Mouse (Mus musculus): ENCODE results near the gene St8sia6.

Gene St8sia6

DNA sequence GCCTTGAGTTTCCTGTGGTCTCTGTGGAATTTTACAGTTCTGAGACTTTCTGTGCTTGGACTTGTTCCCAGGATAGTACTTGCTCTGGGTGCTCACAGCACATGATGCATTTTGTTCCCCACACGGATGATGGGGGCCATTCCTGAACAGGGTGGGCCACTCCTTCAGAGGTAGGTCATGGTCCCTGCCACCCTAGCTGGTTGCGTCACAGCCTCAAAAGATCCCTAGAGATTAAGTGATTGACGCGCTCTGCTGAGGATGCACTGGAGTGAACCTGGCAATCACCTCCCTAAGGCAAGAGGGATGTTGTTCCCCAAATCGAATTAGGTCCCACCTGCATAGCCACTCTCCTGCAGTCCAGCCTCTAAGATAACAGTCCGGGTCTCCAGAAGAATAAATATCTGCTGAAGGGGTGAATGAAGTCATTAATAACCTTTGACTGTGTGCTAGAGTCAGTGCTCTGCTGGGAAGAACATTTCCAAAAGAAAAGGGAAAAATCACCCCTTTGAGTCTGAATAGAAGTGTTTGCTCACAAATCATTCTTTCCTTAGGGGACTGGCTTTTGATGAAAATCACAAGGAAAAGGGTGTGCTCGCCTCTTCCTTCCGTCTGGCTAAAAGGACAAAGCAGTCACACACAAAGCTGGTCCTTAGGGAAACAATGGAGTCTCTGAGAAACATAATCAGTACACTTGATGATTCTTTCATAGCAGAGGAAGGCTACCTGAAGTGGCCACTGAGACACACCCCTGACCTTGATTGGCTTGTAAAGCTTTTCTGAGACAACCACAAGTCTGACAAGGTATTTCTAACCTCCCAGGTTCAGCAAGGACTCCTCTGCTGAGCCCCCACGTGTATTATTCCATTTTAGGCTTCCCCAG is 26.1 kb downstream of the St8sia6 start:
- in situ Hi-C loops (cut with MseI, MboI) = no loop called here

- in situ Hi-C loops (cut with MseI, MboI) = no loop called here
Observed at GRCm38 (mm10) chr2:13760366-13760765, 33.5 kb downstream of the St8sia6 start.

GRCm38 (mm10) chr2:13757412-13757811 is 36.5 kb downstream of the St8sia6 start:
- in situ Hi-C loops (cut with MseI, MboI) = no loop called here

- in situ Hi-C loops (cut with MseI, MboI) = no loop called here
Observed at GRCm38 (mm10) chr2:13755733-13756132, 38.1 kb downstream of the St8sia6 start.

GRCm38 (mm10) chr2:13751691-13752090 is 42.2 kb downstream of the St8sia6 start:
- in situ Hi-C loops (cut with MseI, MboI) = no loop called here

DNA sequence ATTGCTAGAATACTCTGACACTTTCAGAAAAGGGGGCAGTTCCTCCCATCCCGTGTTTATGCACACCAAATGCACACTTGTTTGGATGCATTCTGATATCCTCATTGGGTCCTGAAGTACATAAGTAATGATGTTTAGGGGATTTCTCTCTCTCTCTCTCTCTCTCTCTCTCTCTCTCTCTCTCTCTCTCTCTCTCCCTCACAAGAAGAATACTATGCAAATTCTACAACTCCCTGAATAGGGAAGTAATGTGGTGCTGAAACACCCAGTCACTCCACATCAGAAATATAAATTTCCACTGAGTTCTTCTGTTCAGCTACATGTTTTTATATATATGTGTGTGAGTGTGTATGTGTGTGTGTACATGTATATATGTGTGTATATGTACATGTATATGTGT is 43.1 kb downstream of the St8sia6 start:
- in situ Hi-C loops (cut with MseI, MboI) = no loop called here

GRCm38 (mm10) chr2:13750089-13750488 is 43.8 kb downstream of the St8sia6 start:
- in situ Hi-C loops (cut with MseI, MboI) = no loop called here

- in situ Hi-C loops (cut with MseI, MboI) = no loop called here
Observed at GRCm38 (mm10) chr2:13749176-13749575, 44.7 kb downstream of the St8sia6 start.

DNA sequence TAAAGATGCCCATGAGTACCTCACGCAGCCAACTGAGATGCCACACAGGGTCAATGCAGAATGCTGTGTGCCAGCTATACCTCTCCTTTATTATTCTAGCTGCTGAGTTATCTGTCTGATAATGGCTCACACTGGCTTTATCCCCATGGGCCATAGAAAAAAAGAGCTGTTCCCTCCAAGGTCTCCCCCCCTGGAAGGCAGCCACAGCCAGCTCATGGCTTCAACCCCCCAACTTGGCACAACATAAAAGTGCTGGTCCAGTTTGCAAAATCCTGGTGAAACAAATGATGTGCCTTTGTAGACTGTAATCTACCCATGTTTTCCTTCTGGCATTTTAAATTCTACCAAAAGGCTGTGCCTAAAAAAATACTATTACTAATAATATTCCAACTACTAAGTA is 46.3 kb downstream of the St8sia6 start:
- in situ Hi-C loops (cut with MseI, MboI) = no loop called here

GRCm38 (mm10) chr2:13746023-13746422 is 47.8 kb downstream of the St8sia6 start:
- in situ Hi-C loops (cut with MseI, MboI) = no loop called here

DNA sequence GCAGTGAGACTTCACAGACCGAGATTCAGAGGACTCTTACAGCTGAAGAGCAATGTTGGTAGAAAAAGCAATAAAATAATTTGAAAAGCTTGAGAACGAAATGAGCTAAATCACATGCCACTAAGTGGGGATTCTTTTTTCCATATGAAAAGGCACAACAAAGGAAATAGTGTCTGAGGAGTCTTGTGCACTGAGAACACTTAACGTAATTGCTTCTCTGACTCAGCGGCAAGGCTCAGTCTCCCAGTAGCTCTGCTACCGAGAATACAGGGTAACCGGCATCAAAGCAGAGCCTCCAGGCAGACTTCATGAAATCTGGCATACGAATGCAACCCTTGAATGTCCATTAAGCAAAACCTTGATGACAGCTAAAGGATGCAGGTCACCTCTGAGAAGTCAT is 55.2 kb downstream of the St8sia6 start:
- in situ Hi-C loops (cut with MseI, MboI) = no loop called here

DNA sequence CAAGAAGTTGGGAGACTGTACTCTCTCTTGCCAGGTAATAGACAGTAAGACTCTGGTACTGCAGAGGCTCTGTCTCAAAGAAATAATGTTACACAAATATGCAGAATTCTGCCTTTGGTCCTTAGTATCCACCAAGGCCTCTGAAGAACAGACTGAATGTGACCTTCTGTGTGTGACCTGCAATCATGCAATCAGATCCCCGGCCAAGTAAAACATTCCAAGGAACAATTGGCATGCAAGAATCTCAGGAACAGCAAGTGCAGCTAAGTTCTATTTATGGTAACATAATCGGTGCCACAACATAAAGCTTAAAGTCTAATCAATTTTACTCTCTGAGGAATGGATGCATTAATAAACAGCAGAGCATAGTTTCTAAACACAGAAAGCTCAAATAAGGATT is 66.0 kb downstream of the St8sia6 start:
- in situ Hi-C loops (cut with MseI, MboI) = no loop called here

DNA sequence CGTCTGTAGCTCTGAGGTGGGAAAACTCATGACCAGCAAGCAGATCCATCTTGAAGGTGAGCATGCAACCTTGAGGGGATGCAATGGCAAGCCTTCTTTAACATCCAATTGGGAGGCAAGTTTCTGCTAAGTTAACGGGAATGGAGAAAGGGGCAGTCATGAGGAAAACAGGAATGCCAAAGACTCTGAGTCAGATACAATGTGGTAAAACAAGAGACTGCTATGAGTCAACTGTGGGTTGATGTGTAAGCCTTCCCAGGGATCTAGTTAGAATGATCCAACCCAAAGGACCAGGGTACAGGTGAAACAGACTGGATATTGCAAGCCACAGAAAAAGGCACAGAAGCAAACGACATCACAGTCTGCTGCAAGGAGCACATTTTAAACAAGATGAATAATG is 68.3 kb downstream of the St8sia6 start:
- in situ Hi-C loops (cut with MseI, MboI) = no loop called here

GRCm38 (mm10) chr2:13722241-13722640 is 71.6 kb downstream of the St8sia6 start:
- in situ Hi-C loops (cut with MseI, MboI) = no loop called here

DNA sequence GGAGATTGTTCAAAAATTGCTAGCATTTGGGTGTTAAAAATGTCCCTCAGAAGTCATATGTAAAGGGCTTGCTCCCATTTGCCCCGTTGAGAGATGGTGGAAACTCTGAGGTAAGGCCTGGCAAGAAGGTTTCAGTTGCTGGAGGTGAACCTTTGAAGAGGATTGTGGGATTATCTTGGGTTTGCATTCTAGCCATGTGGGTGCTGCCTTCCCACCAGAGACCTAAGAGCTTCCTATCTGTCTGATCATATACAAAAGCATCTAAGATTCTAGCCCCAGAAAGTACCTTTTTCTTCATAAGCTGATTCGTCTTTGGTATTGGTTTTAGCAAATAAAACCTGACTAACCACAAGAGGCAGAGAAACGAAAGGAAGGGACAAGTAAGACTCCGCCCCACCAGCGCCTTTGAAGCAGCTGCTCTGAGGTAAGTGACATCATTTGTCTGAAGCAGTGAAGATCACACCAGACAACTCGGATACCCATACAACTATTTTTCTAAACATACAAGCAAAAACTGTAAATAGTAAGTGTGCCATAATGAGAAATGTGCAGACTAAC is 75.2 kb downstream of the St8sia6 start:
- in situ Hi-C loops (cut with MseI, MboI) = no loop called here

DNA sequence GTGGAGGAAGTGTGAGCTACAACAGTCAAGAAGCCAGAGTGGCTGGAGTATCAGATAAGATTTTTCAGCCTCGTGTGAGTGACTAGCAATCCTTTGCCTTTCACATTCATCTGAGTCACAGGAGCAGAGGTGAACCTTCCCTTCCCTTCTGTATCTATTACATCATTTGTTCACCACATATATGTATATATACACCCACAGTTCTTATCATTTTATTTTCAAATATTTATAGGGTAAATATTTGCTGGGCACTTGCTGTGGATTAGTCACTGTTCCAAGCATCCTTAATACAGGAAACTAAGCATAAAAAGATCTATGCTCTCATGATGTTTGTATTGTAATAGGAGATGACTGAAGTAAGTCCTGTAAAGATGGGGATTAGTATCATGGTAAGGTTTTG is 85.1 kb downstream of the St8sia6 start:
- in situ Hi-C loops (cut with MseI, MboI) = no loop called here

GRCm38 (mm10) chr2:13697514-13697913 is 96.3 kb downstream of the St8sia6 start:
- in situ Hi-C loops (cut with MseI, MboI) = no loop called here

DNA sequence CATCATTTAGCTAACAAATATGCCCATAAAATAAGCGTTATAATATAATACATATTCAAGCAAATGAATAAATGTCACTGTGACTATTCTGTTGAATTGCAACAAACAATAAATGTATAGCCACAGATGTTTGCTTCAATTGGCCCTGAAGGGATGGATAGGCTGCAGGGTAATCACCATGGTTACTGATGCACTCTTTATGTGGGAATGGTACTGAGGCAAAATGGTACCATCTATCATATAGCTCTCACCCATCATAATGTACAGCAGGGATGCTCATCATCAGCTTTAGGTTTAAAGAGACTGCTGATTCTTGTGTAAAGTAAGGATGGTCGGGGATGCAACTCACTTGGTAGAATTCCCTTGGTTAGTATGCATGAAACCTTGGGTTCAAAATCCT is 99.4 kb downstream of the St8sia6 start:
- in situ Hi-C loops (cut with MseI, MboI) = no loop called here

- in situ Hi-C loops (cut with MseI, MboI) = no loop called here
Observed at GRCm38 (mm10) chr2:13684380-13684779, 109.5 kb downstream of the St8sia6 start.

DNA sequence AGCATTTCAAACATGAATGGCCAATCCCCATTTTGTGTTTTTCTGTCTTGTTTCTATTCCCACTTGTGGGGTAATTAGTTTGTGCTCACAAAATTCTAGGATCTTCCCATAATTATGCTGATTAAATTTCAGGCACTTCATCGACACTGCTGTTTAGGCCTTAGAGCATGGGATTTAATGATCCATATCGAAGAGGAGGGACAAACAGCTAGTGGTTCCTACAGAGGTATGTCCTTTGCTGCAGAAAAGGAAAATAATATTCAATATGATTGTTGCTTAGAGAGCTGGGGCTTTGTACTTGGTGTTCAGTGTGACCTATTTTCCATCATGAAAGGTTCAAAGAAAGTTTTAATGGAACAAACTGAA is 110.7 kb downstream of the St8sia6 start:
- in situ Hi-C loops (cut with MseI, MboI) = no loop called here

GRCm38 (mm10) chr2:13682488-13683204 is 111.2 kb downstream of the St8sia6 start:
- in situ Hi-C loops (cut with MseI, MboI) = no loop called here

- in situ Hi-C loops (cut with MseI, MboI) = no loop called here
Observed at GRCm38 (mm10) chr2:13672946-13673345, 120.9 kb downstream of the St8sia6 start.

GRCm38 (mm10) chr2:13672426-13672825 is 121.4 kb downstream of the St8sia6 start:
- in situ Hi-C loops (cut with MseI, MboI) = no loop called here
